Mouse (Mus musculus) bone marrow macrophage, adult 2 months (primary cell): Measurements from ENCODE around the gene Nacc1.

Source experiments
- CTCF ChIP-seq: IDR thresholded peaks from 2 replicates; pipeline ENCODE4 v1.5.1; 2012; ENCODE audit warnings: low read depth, mild to moderate bottlenecking, low read length, moderate library complexity
- POLR2A ChIP-seq: IDR thresholded peaks from 2 replicates; pipeline ENCODE4 v1.6.1; 2012; ENCODE audit warnings: mild to moderate bottlenecking, low read depth, low read length, borderline replicate concordance

GRCm38 (mm10) chr8:84656191-84656525, 31.5 kb downstream of the Nacc1 start:
- TF ChIP-seq CTCF, result no peak
- TF ChIP-seq POLR2A, result no peak
